Mouse (Mus musculus) embryonic facial prominence, embryonic 12.5 days (tissue): Measurements from ENCODE around the gene Mob1b. TPM values are rescaled to one million over a fixed set of nuclear protein-coding genes. Genes with fewer than 3 reads are reported as not detected.

Source experiments
- ATAC-seq: fragments of 200-750 bp; cut with Nextera tagmentation; 2 replicates; pipeline ENCODE4 v1.8.0; 2017; ENCODE audit not compliant: insufficient number of reproducible peaks, insufficient read depth, low FRiP score, low TSS enrichment
- H3K27ac ChIP-seq: fragments of 300-500 bp; sonication (generic); 2 replicates; pipeline ENCODE4 v1.5.1; 2016; ENCODE audit warnings: mild to moderate bottlenecking
- H3K27me3 ChIP-seq: fragments of 300-500 bp; sonication (generic); 2 replicates; pipeline ENCODE4 v1.6.1; 2016; ENCODE audit warnings: mild to moderate bottlenecking, moderate library complexity
- H3K36me3 ChIP-seq: fragments of 300-500 bp; sonication (generic); 2 replicates; pipeline ENCODE4 v1.6.1; 2016; ENCODE audit warnings: mild to moderate bottlenecking
- H3K4me1 ChIP-seq: fragments of 300-500 bp; sonication (generic); 2 replicates; pipeline ENCODE4 v1.6.1; 2016
- H3K4me2 ChIP-seq: fragments of 300-500 bp; sonication (generic); replicated peaks from 2 replicates; pipeline ENCODE4 v1.6.1; 2016; ENCODE audit warnings: mild to moderate bottlenecking, moderate library complexity
- H3K4me3 ChIP-seq: fragments of 300-500 bp; sonication (generic); 2 replicates; pipeline ENCODE4 v1.5.1; 2016; ENCODE audit warnings: mild to moderate bottlenecking
- H3K9ac ChIP-seq: fragments of 300-500 bp; sonication (generic); 2 replicates; pipeline ENCODE4 v1.6.1; 2016; ENCODE audit warnings: mild to moderate bottlenecking, moderate library complexity
- H3K9me3 ChIP-seq: fragments of 300-500 bp; sonication (generic); 2 replicates; pipeline ENCODE4 v1.6.1; 2016; ENCODE audit warnings: mild to moderate bottlenecking, moderate library complexity
- WGBS: fragments of 180-500 bp; shearing (Covaris S2); methylation state at CpG from one replicate; pipeline ENCODE4 v1.1.7; 2016; 5-methylcytosine and 5-hydroxymethylcytosine counted together
- polyA plus RNA-seq: library from polyadenylated mRNA; unstranded; fragments of >200 nt; fragmentation: Nextera tagmentation; extraction: Ambion mirVana; gene quantifications from 2 replicates; pipeline ENCODE4 v1.2.1, GENCODE M21; 2016

Gene Mob1b
- polyA plus RNA-seq, 1 experiment from 2014 or later = 13.7 TPM

GRCm38 (mm10) chr5:88793676-88794075, 73.0 kb downstream of the Mob1b start:
- Histone ChIP-seq H3K9me3 (no peaks in the 10 kb centered on the region), H3K27me3 (no peaks in the 10 kb centered on the region), H3K36me3 (no peaks in the 10 kb centered on the region), H3K4me3 (no peak overlapping the region), H3K27ac (no peak overlapping the region), H3K4me1 (peaks cover 5% of the 10 kb centered on the region; the same call in 1 of the 2 replicates), H3K4me2 (no peak overlapping the region), H3K9ac (no peak overlapping the region)
- WGBS = 83% methylated on average over 3 of the region's 3 CpGs
- ATAC-seq = no peak

GRCm38 (mm10) chr5:88795910-88796584, 75.4 kb downstream of the Mob1b start:
- Histone ChIP-seq H3K36me3 (no peaks in the 10 kb centered on the region), H3K27ac (no peak overlapping the region), H3K9ac (no peak overlapping the region), H3K4me3 (no peak overlapping the region), H3K9me3 (no peaks in the 10 kb centered on the region), H3K4me1 (no peaks in the 10 kb centered on the region), H3K27me3 (no peaks in the 10 kb centered on the region), H3K4me2 (no peak overlapping the region)
- ATAC-seq = no peak
- WGBS = 62% methylated on average over 9 of the region's 9 CpGs

GRCm38 (mm10) chr5:88796588-88796987, 75.9 kb downstream of the Mob1b start:
- H3K4me2 ChIP-seq = no peak overlapping the region
- ATAC-seq = no peak
- H3K36me3 ChIP-seq = no peaks in the 10 kb centered on the region
- no peak overlapping the region for H3K27ac ChIP-seq
- no peaks in the 10 kb centered on the region for H3K4me1 ChIP-seq
- 72% methylated on average over 11 of the region's 11 CpGs for WGBS
- no peak overlapping the region for H3K4me3 ChIP-seq
- H3K9me3 ChIP-seq = no peaks in the 10 kb centered on the region
- no peaks in the 10 kb centered on the region for H3K27me3 ChIP-seq
- no peak overlapping the region for H3K9ac ChIP-seq

- Histone ChIP-seq H3K27ac (no peak overlapping the region), H3K4me2 (no peak overlapping the region), H3K4me1 (no peaks in the 10 kb centered on the region), H3K9ac (no peak overlapping the region), H3K9me3 (no peaks in the 10 kb centered on the region), H3K36me3 (no peaks in the 10 kb centered on the region), H3K27me3 (no peaks in the 10 kb centered on the region), H3K4me3 (no peak overlapping the region)
- 72% methylated on average over 6 of the region's 6 CpGs for WGBS
- ATAC-seq = no peak
Observed at GRCm38 (mm10) chr5:88797121-88797520, 76.5 kb downstream of the Mob1b start.

GRCm38 (mm10) chr5:88805616-88806015, 85.0 kb downstream of the Mob1b start:
- no peaks in the 10 kb centered on the region for H3K27me3 ChIP-seq
- no peaks in the 10 kb centered on the region for H3K36me3 ChIP-seq
- H3K4me2 ChIP-seq = no peak overlapping the region
- H3K4me1 ChIP-seq = no peaks in the 10 kb centered on the region
- 86% methylated on average over 4 of the region's 4 CpGs for WGBS
- H3K4me3 ChIP-seq = no peak overlapping the region
- no peaks in the 10 kb centered on the region for H3K9me3 ChIP-seq
- H3K9ac ChIP-seq = no peak overlapping the region
- no peak overlapping the region for H3K27ac ChIP-seq
- no peak for ATAC-seq

GRCm38 (mm10) chr5:88806278-88806677, 85.6 kb downstream of the Mob1b start:
- 26% methylated on average over 5 of the region's 5 CpGs for WGBS
- Histone ChIP-seq H3K9ac (no peak overlapping the region), H3K36me3 (no peaks in the 10 kb centered on the region), H3K4me1 (no peaks in the 10 kb centered on the region), H3K9me3 (no peaks in the 10 kb centered on the region), H3K27me3 (no peaks in the 10 kb centered on the region), H3K27ac (no peak overlapping the region), H3K4me3 (no peak overlapping the region), H3K4me2 (no peak overlapping the region)
- no peak for ATAC-seq

- Histone ChIP-seq H3K4me3 (no peak overlapping the region), H3K4me2 (no peak overlapping the region), H3K27ac (no peak overlapping the region), H3K36me3 (no peaks in the 10 kb centered on the region), H3K9ac (no peak overlapping the region), H3K4me1 (no peaks in the 10 kb centered on the region), H3K27me3 (no peaks in the 10 kb centered on the region), H3K9me3 (no peaks in the 10 kb centered on the region)
- 31% methylated on average over 9 of the region's 9 CpGs for WGBS
- no peak for ATAC-seq
Observed at GRCm38 (mm10) chr5:88807342-88807741, 86.7 kb downstream of the Mob1b start.

- Histone ChIP-seq H3K4me2 (no peak overlapping the region), H3K4me1 (no peaks in the 10 kb centered on the region), H3K4me3 (no peak overlapping the region), H3K9me3 (no peaks in the 10 kb centered on the region), H3K36me3 (no peaks in the 10 kb centered on the region), H3K9ac (no peak overlapping the region), H3K27ac (no peak overlapping the region), H3K27me3 (no peaks in the 10 kb centered on the region)
- no peak for ATAC-seq
- 76% methylated on average over 2 of the region's 2 CpGs for WGBS
Observed at GRCm38 (mm10) chr5:88813188-88813587, 92.5 kb downstream of the Mob1b start.

Other genes starting within 250 kb of the Mob1b start
- gene Enam, start 232.9 kb upstream of the Mob1b start, polyA plus RNA-seq = 0.04 TPM in 1 of 2 replicates, not detected in the other
- 0.23 and 0.27 TPM in 2 replicates for gene Jchain, start 193.0 kb upstream of the Mob1b start, polyA plus RNA-seq
- 65.0 and 76.6 TPM in 2 replicates for gene Utp3, start 166.4 kb upstream of the Mob1b start, polyA plus RNA-seq
- 31.6 and 40.2 TPM in 2 replicates for gene Rufy3, start 155.8 kb upstream of the Mob1b start, polyA plus RNA-seq
- gene Grsf1, start 44.7 kb upstream of the Mob1b start, polyA plus RNA-seq = 68.2 and 69.3 TPM in 2 replicates
- 63.6 and 66.9 TPM in 2 replicates for gene Dck, start 44.1 kb downstream of the Mob1b start, polyA plus RNA-seq
- 2.8 and 4.6 TPM in 2 replicates for gene Slc4a4, start 166.0 kb downstream of the Mob1b start, polyA plus RNA-seq